Mouse (Mus musculus) forebrain, embryonic 11.5 days (tissue): ENCODE results near the gene Aspn. TPM values are rescaled to one million over a fixed set of nuclear protein-coding genes. Genes with fewer than 3 reads are reported as not detected.
"Not testable (repeated sequence)": the region's sequence is repeated elsewhere in the genome, so short reads cannot be mapped to it uniquely, and the experiment has no call there.

Source experiments
- ATAC-seq: fragments of 200-750 bp; cut with Nextera tagmentation; replicated peaks from 2 replicates; pipeline ENCODE4 v1.8.0; 2017; ENCODE audit warnings: moderate TSS enrichment; ENCODE audit not compliant: low FRiP score
- DNase-seq: peaks from one replicate; pipeline ENCODE4 v3.0.0-alpha.2; 2017; ENCODE audit warnings: low spot score
- H3K27ac ChIP-seq: fragments of 300-500 bp; sonication (generic); 2 replicates; pipeline ENCODE4 v1.5.1; 2014; ENCODE audit warnings: low read depth, low read length
- H3K27me3 ChIP-seq: fragments of 300-500 bp; sonication (generic); 2 replicates; pipeline ENCODE4 v1.6.1; 2014; ENCODE audit warnings: mild to moderate bottlenecking, low read length, mixed read lengths; ENCODE audit not compliant: control insufficient read depth, insufficient read depth
- H3K36me3 ChIP-seq: fragments of 300-500 bp; sonication (generic); 2 replicates; pipeline ENCODE4 v1.6.1; 2014; ENCODE audit warnings: mild to moderate bottlenecking, low read length, moderate library complexity, mixed read lengths; ENCODE audit not compliant: control insufficient read depth, insufficient read depth
- H3K4me1 ChIP-seq: fragments of 300-500 bp; sonication (generic); replicated peaks from 2 replicates; pipeline ENCODE4 v1.6.1; 2014; ENCODE audit warnings: low read length, mixed read lengths; ENCODE audit not compliant: control insufficient read depth, insufficient read depth
- H3K4me2 ChIP-seq: fragments of 300-500 bp; sonication (generic); 2 replicates; pipeline ENCODE4 v1.6.1; 2014; ENCODE audit warnings: low read depth, mild to moderate bottlenecking, low read length, moderate library complexity, mixed read lengths; ENCODE audit not compliant: severe bottlenecking
- H3K4me3 ChIP-seq: fragments of 300-500 bp; sonication (generic); 2 replicates; pipeline ENCODE4 v1.5.1; 2014; ENCODE audit warnings: low read depth, low read length
- H3K9ac ChIP-seq: fragments of 300-500 bp; sonication (generic); 2 replicates; pipeline ENCODE4 v1.6.1; 2014; ENCODE audit warnings: low read length
- H3K9me3 ChIP-seq: fragments of 300-500 bp; sonication (generic); 2 replicates; pipeline ENCODE4 v1.6.1; 2016; ENCODE audit warnings: low read length, mixed read lengths; ENCODE audit not compliant: control insufficient read depth
- WGBS: fragments of 180-500 bp; shearing (Covaris S2); extraction: QIAGEN DNeasy Blood & Tissue Kit; methylation state at CpG from one replicate; pipeline ENCODE4 v1.1.7; 2014; 5-methylcytosine and 5-hydroxymethylcytosine counted together
- polyA plus RNA-seq: library from polyadenylated mRNA; unstranded; fragments of >200 nt; fragmentation: Nextera tagmentation; extraction: Ambion mirVana; gene quantifications from 2 replicates; pipeline ENCODE4 v1.2.1, GENCODE M21; 2014

Gene Aspn
- polyA plus RNA-seq, 1 experiment from 2014 or later, result 0.55 TPM

- Histone ChIP-seq H3K9me3 (no peaks in the 10 kb centered on the region), H3K36me3 (no peaks in the 10 kb centered on the region), H3K9ac (no peak overlapping the region), H3K27me3 (no peaks in the 10 kb centered on the region), H3K4me2 (no peak overlapping the region), H3K4me1 (no peaks in the 10 kb centered on the region), H3K27ac (no peak overlapping the region), H3K4me3 (no peak overlapping the region)
- no peak for ATAC-seq
- 86% methylated on average over 1 of the region's 1 CpGs for WGBS
- no peak for DNase-seq
These were observed 20.1 kb downstream of the Aspn start for GRCm38 (mm10) chr13:49564347-49564746.

GRCm38 (mm10) chr13:49570371-49570770 lies 26.1 kb downstream of the Aspn start:
- DNase-seq (no peak), ATAC-seq (no peak)
- WGBS, result 71% methylated on average over 3 of the region's 3 CpGs

GRCm38 (mm10) chr13:49571418-49571817 lies 27.2 kb downstream of the Aspn start:
- Histone ChIP-seq H3K9ac (no peak overlapping the region), H3K27me3 (no peaks in the 10 kb centered on the region), H3K4me1 (no peaks in the 10 kb centered on the region), H3K4me3 (no peak overlapping the region), H3K27ac (no peak overlapping the region), H3K4me2 (no peak overlapping the region), H3K36me3 (no peaks in the 10 kb centered on the region), H3K9me3 (no peaks in the 10 kb centered on the region)
- ATAC-seq, result no peak
- no peak for DNase-seq
- WGBS, result 91% methylated on average over 2 of the region's 2 CpGs

More at GRCm38 (mm10) chr13:49570371-49570770, 26.1 kb downstream of the Aspn start:
- Histone ChIP-seq H3K9me3 (no peaks in the 10 kb centered on the region), H3K4me1 (no peaks in the 10 kb centered on the region), H3K9ac (no peak overlapping the region), H3K4me2 (no peak overlapping the region), H3K4me3 (no peak overlapping the region), H3K27ac (no peak overlapping the region), H3K27me3 (no peaks in the 10 kb centered on the region), H3K36me3 (no peaks in the 10 kb centered on the region)

GRCm38 (mm10) chr13:49581541-49582530 lies 37.6 kb downstream of the Aspn start, which contains the start of gene Omd:
TSS of gene Omd (plus strand) at chr13:49582462.
- Histone ChIP-seq H3K9ac (no peak within 1 kb of the TSS), H3K4me2 (no peak within 1 kb of the TSS), H3K4me3 (no peak within 1 kb of the TSS), H3K36me3 (no peaks in the 10 kb centered on the region), H3K27ac (no peak within 1 kb of the TSS), H3K9me3 (no peaks in the 10 kb centered on the region), H3K4me1 (no peaks in the 10 kb centered on the region), H3K27me3 (no peaks in the 10 kb centered on the region)
- no peak for ATAC-seq
- 77% methylated on average over 8 of the region's 8 CpGs for WGBS
- DNase-seq, result no peak

- ATAC-seq (no peak), DNase-seq (no peak)
- no peak overlapping the region for H3K9ac ChIP-seq
- no peaks in the 10 kb centered on the region for H3K4me1 ChIP-seq
- no peak overlapping the region for H3K27ac ChIP-seq
- no peaks in the 10 kb centered on the region for H3K36me3 ChIP-seq
- no peaks in the 10 kb centered on the region for H3K27me3 ChIP-seq
- no peaks in the 10 kb centered on the region for H3K9me3 ChIP-seq
- H3K4me3 ChIP-seq, result no peak overlapping the region
- no peak overlapping the region for H3K4me2 ChIP-seq
These were observed 39.6 kb downstream of the Aspn start for GRCm38 (mm10) chr13:49583859-49584258.

- no peak overlapping the region for H3K9ac ChIP-seq
- no peaks in the 10 kb centered on the region for H3K27me3 ChIP-seq
- no peak overlapping the region for H3K4me2 ChIP-seq
- H3K4me3 ChIP-seq, result no peak overlapping the region
- H3K4me1 ChIP-seq, result no peaks in the 10 kb centered on the region
- H3K36me3 ChIP-seq, result no peaks in the 10 kb centered on the region
- 79% methylated on average over 8 of the region's 8 CpGs for WGBS
- H3K27ac ChIP-seq, result no peak overlapping the region
- ATAC-seq (no peak), DNase-seq (no peak)
- H3K9me3 ChIP-seq, result no peaks in the 10 kb centered on the region
These were observed 40.2 kb downstream of the Aspn start for GRCm38 (mm10) chr13:49584307-49585005.

GRCm38 (mm10) chr13:49586062-49586461 lies 41.8 kb downstream of the Aspn start:
- no peaks in the 10 kb centered on the region for H3K36me3 ChIP-seq
- H3K27me3 ChIP-seq, result no peaks in the 10 kb centered on the region
- ATAC-seq (no peak), DNase-seq (no peak)
- 94% methylated on average over 6 of the region's 6 CpGs for WGBS
- H3K9me3 ChIP-seq, result no peaks in the 10 kb centered on the region
- H3K4me2 ChIP-seq, result no peak overlapping the region
- no peak overlapping the region for H3K4me3 ChIP-seq
- H3K27ac ChIP-seq, result no peak overlapping the region
- no peaks in the 10 kb centered on the region for H3K4me1 ChIP-seq
- no peak overlapping the region for H3K9ac ChIP-seq

- not testable (repeated sequence) for H3K9ac ChIP-seq, H3K4me2 ChIP-seq, H3K9me3 ChIP-seq, H3K27me3 ChIP-seq, H3K4me3 ChIP-seq, ATAC-seq, H3K27ac ChIP-seq, H3K36me3 ChIP-seq, H3K4me1 ChIP-seq, DNase-seq
- WGBS, result 38% methylated on average over 2 of the region's 2 CpGs
These were observed 58.3 kb downstream of the Aspn start for GRCm38 (mm10) chr13:49602541-49602940.
